In genomic region chr2:155862573-155863300, GRCm38 (mm10) we compare ENCODE assay signal across 11 mouse cellular contexts. TPM values are rescaled to one million over a fixed set of nuclear protein-coding genes. Genes with fewer than 3 reads are reported as not detected.
DNase-seq lines count a peak whose midpoint lies in the region; ATAC-seq lines count a peak whose summit lies in the region.
"Had no signal": no experiment of that assay in that cellular context is flagged by ENCODE, and none has a peak within 500 bp of the region (broad histone marks: within the 10 kb centered on the region; RNA-seq: fewer than 3 reads in every experiment).

No protein-coding gene starts in this region.

- peaks cover 18% of the 10 kb centered on the region for H3K4me1 ChIP-seq in forebrain, embryonic 13.5 days
- peaks cover 7% of the 10 kb centered on the region for H3K4me1 ChIP-seq in intestine, embryonic 16.5 days (ENCODE audit: control insufficient read depth, insufficient read depth, low read length)
- H3K4me1 ChIP-seq in neural tube, embryonic 13.5 days (replicated peaks): peaks cover 29% of the 10 kb centered on the region
- H3K4me1 ChIP-seq: heart, embryonic 15.5 days; stomach, embryonic 15.5 days had no signal

- H3K27ac ChIP-seq in forebrain, embryonic 13.5 days: 0 out of 2 replicates have a peak overlapping the region, but pooled peaks have one; percentile 0
- no peak overlapping the region for H3K27ac ChIP-seq in intestine, embryonic 16.5 days (ENCODE audit: low read length)
- peak overlapping the region; percentile 92 for H3K27ac ChIP-seq in neural tube, embryonic 13.5 days (replicated peaks)
- H3K27ac ChIP-seq: heart, embryonic 15.5 days; stomach, embryonic 15.5 days had no signal

- no peak overlapping the region for H3K4me3 ChIP-seq in forebrain, embryonic 13.5 days
- no peak overlapping the region for H3K4me3 ChIP-seq in intestine, embryonic 16.5 days (ENCODE audit: low read length)
- H3K4me3 ChIP-seq in neural tube, embryonic 13.5 days: no peak overlapping the region
- H3K4me3 ChIP-seq: heart, embryonic 15.5 days; stomach, embryonic 15.5 days had no signal

- intact Hi-C loops in left cerebral cortex, postnatal 10 days (cut with DNase I): no loop called here

- ATAC-seq in forebrain, embryonic 13.5 days: peak; percentile 97
- peak; percentile 62 for ATAC-seq in intestine, embryonic 16.5 days
- peak; percentile 98 for ATAC-seq in neural tube, embryonic 13.5 days (ENCODE audit: low read depth)

- peak; percentile 25 to 56 for DNase-seq in left cerebral cortex, postnatal 10 days (ENCODE audit: extremely low spot score in 1 of 2, low spot score in 2 of 2)
- no peak for DNase-seq in left cerebral cortex, adult 8-10 months (ENCODE audit: low spot score in 2 of 2)
- DNase-seq in spleen, postnatal 36 days (ENCODE audit: low spot score in 2 of 2): no peak
- DNase-seq in gastrocnemius, postnatal 4 days (ENCODE audit: low spot score in 2 of 2): no peak
- no peak for DNase-seq in urinary bladder, postnatal 10 days (ENCODE audit: low spot score)

- WGBS in forebrain, embryonic 13.5 days: 50% methylated on average over 13 of the region's 13 CpGs
- WGBS in intestine, embryonic 16.5 days: 59% methylated on average over 13 of the region's 13 CpGs
- 24% methylated on average over 13 of the region's 13 CpGs for WGBS in neural tube, embryonic 13.5 days

- H3K27me3 ChIP-seq in forebrain, embryonic 13.5 days: no peaks in the 10 kb centered on the region
- no peaks in the 10 kb centered on the region for H3K27me3 ChIP-seq in intestine, embryonic 16.5 days (replicated peaks; ENCODE audit: control insufficient read depth, insufficient read depth, low read length)
- H3K27me3 ChIP-seq in neural tube, embryonic 13.5 days: no peaks in the 10 kb centered on the region
- H3K27me3 ChIP-seq: heart, embryonic 15.5 days; stomach, embryonic 15.5 days had no signal

- H3K36me3 ChIP-seq in forebrain, embryonic 13.5 days (ENCODE audit: poor library complexity, severe bottlenecking): peaks cover 3% of the 10 kb centered on the region
- H3K36me3 ChIP-seq in intestine, embryonic 16.5 days (ENCODE audit: control insufficient read depth, insufficient read depth, low read length): no peaks in the 10 kb centered on the region
- 0 out of 2 replicates have a peak, but pooled peaks cover 2% of the 10 kb centered on the region for H3K36me3 ChIP-seq in neural tube, embryonic 13.5 days
- H3K36me3 ChIP-seq: stomach, embryonic 15.5 days had no signal

- H3K9me3 ChIP-seq in forebrain, embryonic 13.5 days (replicated peaks): no peaks in the 10 kb centered on the region
- H3K9me3 ChIP-seq in intestine, embryonic 16.5 days (ENCODE audit: control insufficient read depth, low read length): no peaks in the 10 kb centered on the region
- no peaks in the 10 kb centered on the region for H3K9me3 ChIP-seq in neural tube, embryonic 13.5 days
- H3K9me3 ChIP-seq: heart, embryonic 15.5 days; stomach, embryonic 15.5 days had no signal

- no peak overlapping the region for H3K9ac ChIP-seq in forebrain, embryonic 13.5 days
- no peak overlapping the region for H3K9ac ChIP-seq in intestine, embryonic 16.5 days (ENCODE audit: low read depth, low read length)
- H3K9ac ChIP-seq in neural tube, embryonic 13.5 days: peak overlapping the region; percentile 6; the same call in 1 of the 2 replicates
- H3K9ac ChIP-seq: heart, embryonic 15.5 days; stomach, embryonic 15.5 days had no signal

- H3K4me2 ChIP-seq in forebrain, embryonic 13.5 days: peak overlapping the region; percentile 33
- no peak overlapping the region for H3K4me2 ChIP-seq in intestine, embryonic 16.5 days (ENCODE audit: low read depth, low read length)
- peak overlapping the region; percentile 40 for H3K4me2 ChIP-seq in neural tube, embryonic 13.5 days
- H3K4me2 ChIP-seq: heart, embryonic 15.5 days; stomach, embryonic 15.5 days had no signal

RNA-seq across cellular contexts. Expression of gene Fam83c, which starts 28.1 kb away (rescaled TPM):
- total RNA-seq in left cerebral cortex, postnatal 10 days (2021): not detected
- not detected for total RNA-seq in left cerebral cortex, adult 8-10 months (2022)
- 0.35 and 0.54 TPM in 2 replicates for polyA plus RNA-seq in forebrain, embryonic 13.5 days (2015; fragmentation: Nextera tagmentation; extraction: Ambion mirVana)
- 0.33 and 0.35 TPM in 2 replicates for polyA plus RNA-seq in intestine, embryonic 16.5 days (2015; fragmentation: Nextera tagmentation; extraction: Ambion mirVana)
- 0.56 and 0.63 TPM in 2 replicates for polyA plus RNA-seq in neural tube, embryonic 13.5 days (2015; fragmentation: Nextera tagmentation; extraction: Ambion mirVana)
- not detected for total RNA-seq in gastrocnemius, postnatal 4 days (2021)
- total RNA-seq: common myeloid progenitor, adult 5-6 weeks had no signal

RNA-seq across cellular contexts. Expression of gene Eif6, which starts 36.0 kb away (rescaled TPM):
- 10 to 100 TPM; 76.0 to 87.8 TPM for total RNA-seq in left cerebral cortex, postnatal 10 days (2021)
- 10 to 100 TPM; 78.6 to 93.2 (median 86.3) TPM for total RNA-seq in left cerebral cortex, adult 8-10 months (2022)
- polyA plus RNA-seq in forebrain, embryonic 13.5 days (2015; fragmentation: Nextera tagmentation; extraction: Ambion mirVana): 164 and 171 TPM in 2 replicates
- 279 and 287 TPM in 2 replicates for polyA plus RNA-seq in intestine, embryonic 16.5 days (2015; fragmentation: Nextera tagmentation; extraction: Ambion mirVana)
- 156 and 170 TPM in 2 replicates for polyA plus RNA-seq in neural tube, embryonic 13.5 days (2015; fragmentation: Nextera tagmentation; extraction: Ambion mirVana)
- 10 to 100 TPM; 74.9 to 79.4 TPM for total RNA-seq in gastrocnemius, postnatal 4 days (2021)

RNA-seq across cellular contexts. Expression of gene BC029722, which starts 43.5 kb away (rescaled TPM):
- 10 to 100 TPM; 36.8 to 39.4 TPM for total RNA-seq in left cerebral cortex, postnatal 10 days (2021)
- 10 to 100 TPM; 56.9 to 63.1 (median 60.3) TPM for total RNA-seq in left cerebral cortex, adult 8-10 months (2022)
- polyA plus RNA-seq in forebrain, embryonic 13.5 days (2015; fragmentation: Nextera tagmentation; extraction: Ambion mirVana): 19.4 and 20.3 TPM in 2 replicates
- 27.4 and 30.0 TPM in 2 replicates for polyA plus RNA-seq in intestine, embryonic 16.5 days (2015; fragmentation: Nextera tagmentation; extraction: Ambion mirVana)
- polyA plus RNA-seq in neural tube, embryonic 13.5 days (2015; fragmentation: Nextera tagmentation; extraction: Ambion mirVana): 24.1 and 28.7 TPM in 2 replicates
- 10 to 100 TPM; 11.4 to 13.5 TPM for total RNA-seq in gastrocnemius, postnatal 4 days (2021)

Comparison
In these comparisons a context has a peak if more than half of its experiments do, and no peak if none do; other contexts are left out.
1. DNase-seq: peak in left cerebral cortex, postnatal 10 days (2 of 2); none in left cerebral cortex, adult 8-10 months (0 of 2), spleen, postnatal 36 days (0 of 2), gastrocnemius, postnatal 4 days (0 of 2) and urinary bladder, postnatal 10 days (single experiment).
2. Peak in every context shown above with its lines, with median percentiles within 50 percentile points of each other: ATAC-seq.